Mouse (Mus musculus): ENCODE data around the gene Pla1a. TPM values are rescaled to one million over a fixed set of nuclear protein-coding genes. Genes with fewer than 3 reads are reported as not detected.
A peak's percentile ranks its signal among the peaks of the same experiment; 100 is the strongest.
"Not testable (repeated sequence)": the region's sequence is repeated elsewhere in the genome, so short reads cannot be mapped to it uniquely, and the experiment has no call there.

Gene Pla1a
- under 1 TPM in 1 of 3 experiments, not detected in 2; 0.30 TPM for polyA plus RNA-seq (2017; shearing (Covaris generic))

DNA sequence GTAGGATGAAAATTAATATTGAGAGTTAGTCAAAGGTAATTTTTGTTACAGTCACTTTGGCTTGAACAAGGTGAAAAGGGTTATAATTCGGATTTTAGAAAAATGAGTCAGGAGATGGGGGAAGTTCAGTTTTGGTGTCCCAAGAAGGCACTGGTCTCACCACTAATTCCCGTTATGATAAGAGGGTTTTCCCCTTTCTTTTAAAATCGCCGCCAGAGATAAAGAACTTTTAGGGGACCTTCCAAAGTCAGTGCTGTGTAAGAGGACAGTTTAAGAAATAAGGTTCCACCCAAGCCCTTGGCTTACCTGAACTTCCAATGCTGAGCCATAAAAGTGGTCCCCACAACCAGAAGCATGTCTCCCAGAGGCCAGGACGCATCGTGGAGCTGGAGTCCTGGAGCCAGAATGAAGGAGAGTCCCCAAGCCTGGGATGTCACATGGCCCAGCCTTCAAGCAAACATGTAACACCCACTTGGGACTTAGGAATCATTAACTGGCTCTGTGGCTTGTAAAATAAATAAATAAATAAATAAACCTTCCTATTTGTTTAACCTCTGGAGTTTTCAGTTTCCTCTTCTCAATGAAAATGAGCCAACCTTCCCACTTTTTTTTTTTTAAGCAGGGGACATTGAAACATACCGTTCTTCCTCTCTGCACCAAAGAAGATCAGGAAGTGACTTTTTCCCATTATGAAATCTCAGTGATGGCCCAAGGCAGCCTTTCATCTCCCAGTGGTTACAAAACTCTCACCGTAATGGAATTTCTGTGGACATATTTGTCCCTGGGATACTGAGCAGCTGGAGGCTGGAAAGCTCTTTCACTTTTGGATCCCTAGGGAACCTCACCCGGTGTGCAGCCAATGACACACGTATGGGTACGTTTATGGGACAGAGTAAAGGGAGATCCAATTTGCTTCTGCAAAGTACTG, at the start of gene Pla1a:
Gene Pla1a, minus strand, starts transcription at position 648 of the 928 bp plus-strand sequence.
- ATAC-seq: no peak

DNA sequence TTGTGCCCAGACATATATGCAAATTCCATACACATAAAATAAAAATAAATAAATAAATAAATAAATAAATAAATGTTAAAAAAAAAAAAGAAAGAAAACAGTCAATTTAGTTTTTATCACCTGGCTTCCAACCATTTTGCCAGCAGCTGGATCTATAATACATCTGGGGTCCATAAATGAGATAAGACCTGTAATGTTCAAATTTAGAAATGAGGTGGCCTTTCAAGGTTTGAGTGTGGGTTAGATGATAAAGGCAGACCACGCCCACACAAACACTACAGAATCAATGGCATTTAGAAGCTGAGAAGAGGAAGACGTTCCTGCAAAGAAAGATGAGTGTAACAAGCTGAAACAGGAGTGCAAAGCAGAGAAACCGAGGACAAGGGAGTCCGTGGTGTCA, 48.4 kb upstream of the Pla1a start:
- no peak for ATAC-seq

DNA sequence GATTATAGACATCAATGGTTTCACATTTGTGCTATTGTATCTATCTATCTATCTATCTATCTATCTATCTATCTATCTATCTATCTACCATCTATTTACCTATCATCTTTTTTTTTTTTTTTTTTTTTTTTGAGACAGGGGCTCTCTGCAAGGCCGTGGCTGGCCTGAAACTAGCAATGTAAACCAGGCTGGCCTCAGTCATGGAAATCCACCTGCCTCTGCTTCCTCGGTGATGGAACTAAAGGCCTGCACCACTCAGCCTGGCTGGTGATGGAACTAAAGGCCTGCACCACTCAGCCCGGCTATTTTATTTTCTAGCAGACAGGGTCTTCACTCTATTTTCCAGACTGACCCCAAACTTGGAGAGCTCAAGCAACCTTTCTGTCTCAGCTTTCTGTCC, 45.4 kb upstream of the Pla1a start:
- ATAC-seq: no peak

DNA sequence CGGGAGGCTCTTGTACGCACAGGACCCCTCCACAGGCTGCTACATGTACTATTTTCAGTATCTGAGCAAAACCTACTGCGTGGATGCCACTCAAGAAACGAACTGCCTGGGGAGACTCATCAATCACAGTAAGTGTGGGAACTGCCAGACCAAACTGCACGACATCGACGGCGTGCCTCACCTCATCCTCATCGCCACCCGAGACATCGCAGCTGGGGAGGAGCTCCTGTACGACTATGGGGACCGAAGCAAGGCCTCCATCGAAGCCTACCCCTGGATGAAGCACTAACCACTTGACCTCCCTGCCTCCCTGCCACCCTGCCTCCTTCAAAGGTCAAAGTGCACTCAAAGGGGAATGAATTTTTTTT, 44.3 kb upstream of the Pla1a start:
- ATAC-seq: not testable (repeated sequence)

DNA sequence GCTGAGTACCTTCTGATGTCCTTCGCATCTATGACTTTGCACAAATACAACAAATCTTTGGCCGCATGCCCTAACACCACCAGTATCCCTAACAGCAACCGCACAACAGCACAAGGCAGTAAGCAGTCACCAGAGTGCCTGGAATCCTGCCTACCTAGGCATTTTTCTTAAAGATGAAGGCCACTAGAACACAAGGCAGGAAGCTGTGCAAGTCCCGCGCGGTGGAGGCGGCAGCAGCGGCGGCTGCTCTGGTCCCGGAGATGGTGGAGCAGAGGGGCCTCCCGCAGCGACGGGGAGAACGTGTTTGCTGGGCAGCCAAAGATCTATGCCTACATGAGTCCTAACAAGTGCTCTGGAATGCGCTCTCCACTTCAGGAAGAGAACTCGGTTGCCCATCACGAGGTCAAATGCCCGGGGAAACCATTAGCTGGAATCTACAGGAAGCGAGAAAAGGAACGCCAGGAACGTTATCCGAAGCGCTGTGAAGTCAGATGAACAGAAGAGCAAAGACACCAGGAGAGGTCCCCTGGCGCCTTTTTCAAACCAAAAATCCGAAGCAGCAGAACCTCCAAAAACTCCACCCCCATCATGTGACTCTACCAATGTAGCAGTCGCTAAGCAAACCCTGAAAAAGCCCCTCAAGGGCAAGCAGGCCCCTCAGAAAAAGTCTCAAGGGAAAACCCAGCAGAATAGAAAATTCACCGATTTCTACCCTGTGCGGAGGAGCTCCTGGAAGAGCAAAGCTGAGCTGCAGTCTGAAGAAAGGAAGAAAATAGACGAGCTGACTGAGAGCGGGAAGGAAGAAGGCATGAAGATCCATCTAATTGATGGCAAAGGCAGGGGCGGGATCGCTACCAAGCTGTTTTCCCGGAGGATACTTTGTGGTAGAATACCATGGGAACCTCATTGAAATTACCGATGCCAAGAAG, 43.6 kb upstream of the Pla1a start:
- peak; percentile 83 for ATAC-seq

DNA sequence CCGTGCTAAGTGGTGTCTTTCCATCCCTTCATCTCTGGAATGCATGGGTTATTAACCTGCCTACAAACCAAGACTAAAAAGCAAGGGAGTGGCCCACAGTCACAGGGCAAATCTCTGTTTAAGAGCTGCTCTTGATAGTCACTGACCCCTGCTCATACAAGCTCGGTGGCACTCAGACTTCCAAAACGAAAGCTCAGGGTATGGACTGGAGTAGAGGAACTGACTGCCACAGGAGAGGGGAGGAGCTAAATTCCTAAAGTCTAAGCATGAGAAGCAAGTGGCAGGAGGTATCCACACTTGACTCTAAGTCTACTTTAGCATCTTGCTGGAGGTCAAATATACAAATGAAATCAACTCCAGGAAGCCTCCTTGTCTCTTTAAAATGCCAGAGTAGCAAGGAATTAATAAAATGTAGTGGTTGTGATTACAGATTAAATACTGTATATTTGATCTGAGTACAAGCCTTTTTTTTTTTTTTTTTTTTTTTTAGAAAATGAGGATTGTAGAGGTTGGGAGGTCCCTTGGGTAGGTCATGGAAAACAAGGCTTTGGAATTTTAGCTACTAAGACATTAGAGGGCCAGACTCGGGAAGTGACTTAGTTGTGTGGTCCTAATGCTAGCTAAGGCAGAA, 42.9 kb upstream of the Pla1a start:
- ATAC-seq: no peak

DNA sequence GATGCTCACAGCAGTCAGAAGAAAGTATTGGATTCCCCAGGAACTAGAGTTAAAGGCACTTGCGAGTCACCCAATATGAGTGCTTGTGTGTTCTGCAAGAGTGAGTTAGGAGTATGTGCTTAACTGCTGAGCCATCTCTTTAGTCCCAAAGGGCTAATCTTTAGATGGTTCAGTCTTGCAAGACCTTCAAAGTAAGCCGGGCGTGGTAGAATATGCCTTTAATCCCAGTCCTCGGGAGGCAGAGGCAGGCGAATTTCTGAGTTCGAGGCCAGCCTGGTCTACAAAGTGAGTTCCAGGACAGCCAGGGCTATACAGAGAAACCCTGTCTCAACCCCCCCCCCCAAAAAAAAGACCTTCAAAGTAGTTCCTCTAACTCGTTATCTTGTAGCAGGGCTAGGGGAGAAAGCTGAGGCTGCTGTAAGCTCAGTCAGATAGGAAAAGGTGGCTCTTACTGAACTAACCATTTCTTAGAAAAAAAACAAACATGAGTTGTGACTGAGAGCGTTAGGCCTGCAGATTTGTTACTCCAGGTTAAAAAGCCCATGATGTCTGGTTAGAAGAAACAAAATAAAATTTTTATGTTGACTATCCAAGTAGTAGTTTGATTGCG, 41.8 kb upstream of the Pla1a start:
- ATAC-seq: no peak

DNA sequence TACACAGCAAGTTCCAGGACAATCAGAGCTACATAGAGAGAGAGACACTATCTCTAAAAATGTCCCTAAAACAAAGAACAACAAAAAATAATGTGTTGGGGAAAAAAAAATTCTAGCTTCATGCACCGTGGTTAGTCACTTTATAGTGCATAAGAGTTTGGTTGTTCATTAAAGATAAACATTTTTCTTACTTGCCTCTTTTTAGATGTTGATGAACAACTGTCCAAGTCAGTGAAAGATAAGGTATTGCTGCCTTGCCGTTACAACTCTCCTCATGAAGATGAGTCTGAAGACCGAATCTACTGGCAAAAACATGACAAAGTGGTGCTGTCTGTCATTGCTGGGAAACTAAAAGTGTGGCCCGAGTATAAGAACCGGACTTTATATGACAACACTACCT, 40.7 kb upstream of the Pla1a start:
- ATAC-seq: no peak

DNA sequence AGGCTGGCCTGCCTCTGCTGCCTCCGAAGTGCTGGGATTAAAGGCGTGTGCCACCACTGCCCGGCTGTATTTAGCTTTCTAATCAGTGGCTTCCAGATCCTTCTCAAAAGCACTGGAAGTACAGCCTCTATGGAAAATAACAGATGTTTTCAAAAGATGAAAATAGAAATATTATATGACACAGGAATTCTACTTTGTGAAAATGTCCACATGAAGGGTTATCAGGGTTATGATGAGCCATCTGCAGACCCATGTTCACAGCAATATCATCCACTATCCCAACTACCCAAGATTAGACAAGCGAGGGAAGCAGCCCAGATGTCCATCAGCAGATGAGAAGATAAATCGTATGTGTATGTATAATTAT, 39.5 kb upstream of the Pla1a start:
- no peak for ATAC-seq

DNA sequence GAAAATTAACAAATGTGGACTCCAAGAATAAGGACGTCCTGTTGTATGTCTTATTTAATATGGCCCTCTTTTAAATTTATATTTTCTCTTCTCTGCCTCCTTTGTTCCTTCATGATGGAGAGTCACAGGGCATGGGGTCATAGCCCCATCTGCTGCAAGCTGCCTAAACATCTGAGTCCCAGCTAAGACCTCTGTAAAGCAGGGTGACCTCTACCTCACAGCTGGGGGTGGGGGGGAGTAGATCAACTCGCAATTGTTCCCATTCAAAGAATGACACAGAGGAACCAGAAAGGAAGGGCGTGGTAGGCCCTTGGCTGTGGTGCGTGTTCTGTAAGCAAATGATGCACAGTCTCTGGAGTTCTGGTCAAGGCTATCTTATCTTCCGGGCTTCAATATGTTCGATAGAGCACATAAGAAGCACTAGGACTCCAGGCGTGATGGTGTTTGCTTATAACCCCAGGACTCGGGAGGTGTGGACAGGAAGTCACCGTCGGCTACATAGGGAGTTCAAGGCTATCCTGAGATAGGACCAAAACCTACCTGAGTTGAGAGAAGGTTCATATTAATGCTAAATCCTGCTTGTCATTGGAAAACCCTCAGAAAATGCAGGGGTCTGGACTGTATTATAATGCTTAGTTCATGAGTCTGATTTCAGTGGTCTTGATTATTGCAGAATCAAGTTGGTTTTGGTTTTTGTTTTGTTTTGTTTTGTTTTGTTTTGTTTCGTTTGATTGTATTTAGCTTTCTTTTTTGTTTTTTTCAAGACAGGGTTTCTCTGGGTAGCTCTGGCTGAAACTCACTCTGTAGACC, 39.0 kb upstream of the Pla1a start:
- no peak for ATAC-seq

DNA sequence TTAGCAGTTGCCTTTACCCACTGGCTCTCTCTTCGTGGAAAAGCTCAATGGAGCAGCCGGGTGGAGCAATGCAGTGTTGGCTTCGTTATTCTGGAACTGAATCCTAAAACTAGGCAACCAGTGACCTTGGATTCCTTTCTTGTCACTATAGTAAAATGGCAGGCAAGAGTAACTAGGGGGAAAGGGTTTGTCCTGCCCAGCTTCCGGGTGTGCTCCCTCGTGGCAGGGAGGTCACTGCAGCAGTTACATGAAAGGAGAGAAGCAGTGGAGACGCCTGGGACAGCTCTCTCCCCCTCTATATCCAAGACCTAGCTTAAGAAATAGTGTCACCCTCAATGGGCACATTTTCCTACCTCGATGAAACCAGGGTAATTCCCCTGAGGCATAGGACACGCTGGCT, 36.5 kb upstream of the Pla1a start:
- ATAC-seq: no peak

DNA sequence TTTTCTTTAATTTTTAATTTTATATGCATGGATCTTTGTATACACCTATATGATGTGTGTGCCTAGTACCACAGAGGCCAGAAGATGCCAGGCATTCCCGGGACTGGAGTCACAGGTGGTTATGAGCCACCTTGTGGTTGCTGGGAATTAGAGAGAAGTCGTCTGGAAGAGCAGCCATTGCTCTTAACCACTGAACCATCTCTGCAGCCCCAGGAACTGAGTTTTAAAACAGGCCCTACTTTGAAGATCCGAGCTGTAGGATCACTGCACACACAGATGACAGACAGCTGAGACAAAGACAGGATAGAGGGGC, 35.7 kb upstream of the Pla1a start:
- ATAC-seq: no peak

DNA sequence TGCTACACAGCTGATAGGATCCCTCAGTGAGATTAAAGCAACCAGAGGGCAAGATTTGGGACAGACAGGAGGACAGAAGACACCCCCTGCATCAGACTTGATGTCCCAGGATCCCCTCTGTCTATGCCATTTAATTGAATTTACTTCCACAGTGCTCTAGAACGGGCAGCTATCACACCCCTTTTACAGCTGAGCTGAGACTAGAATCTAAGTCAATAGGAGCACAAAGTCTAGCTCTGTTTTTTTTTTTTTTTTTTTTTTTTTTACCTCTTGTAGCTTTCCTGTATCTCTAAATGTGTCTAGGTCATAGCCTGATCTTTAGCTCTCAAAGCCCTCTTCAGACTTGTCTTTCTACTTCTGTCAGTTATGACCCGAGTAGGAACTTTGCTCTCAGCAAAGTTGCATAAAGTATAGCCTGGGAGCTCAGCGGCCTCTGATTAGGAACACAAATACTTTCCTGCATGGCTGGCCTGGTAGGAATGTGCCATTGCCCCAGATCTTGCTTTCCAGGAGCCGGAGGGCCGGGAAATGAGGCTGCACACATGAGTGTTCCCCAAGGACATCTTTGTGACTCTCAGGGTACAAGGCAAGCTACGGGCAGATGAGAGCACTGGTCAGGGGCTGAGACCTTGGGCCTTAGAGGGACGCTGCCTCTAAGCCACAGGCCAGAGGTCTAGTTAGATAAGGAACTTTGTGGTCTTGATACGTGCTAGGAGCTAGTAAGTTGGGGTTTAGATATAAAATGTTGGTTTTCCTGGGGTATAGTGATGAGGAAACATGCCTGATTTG, 35.2 kb upstream of the Pla1a start:
- no peak for ATAC-seq

DNA sequence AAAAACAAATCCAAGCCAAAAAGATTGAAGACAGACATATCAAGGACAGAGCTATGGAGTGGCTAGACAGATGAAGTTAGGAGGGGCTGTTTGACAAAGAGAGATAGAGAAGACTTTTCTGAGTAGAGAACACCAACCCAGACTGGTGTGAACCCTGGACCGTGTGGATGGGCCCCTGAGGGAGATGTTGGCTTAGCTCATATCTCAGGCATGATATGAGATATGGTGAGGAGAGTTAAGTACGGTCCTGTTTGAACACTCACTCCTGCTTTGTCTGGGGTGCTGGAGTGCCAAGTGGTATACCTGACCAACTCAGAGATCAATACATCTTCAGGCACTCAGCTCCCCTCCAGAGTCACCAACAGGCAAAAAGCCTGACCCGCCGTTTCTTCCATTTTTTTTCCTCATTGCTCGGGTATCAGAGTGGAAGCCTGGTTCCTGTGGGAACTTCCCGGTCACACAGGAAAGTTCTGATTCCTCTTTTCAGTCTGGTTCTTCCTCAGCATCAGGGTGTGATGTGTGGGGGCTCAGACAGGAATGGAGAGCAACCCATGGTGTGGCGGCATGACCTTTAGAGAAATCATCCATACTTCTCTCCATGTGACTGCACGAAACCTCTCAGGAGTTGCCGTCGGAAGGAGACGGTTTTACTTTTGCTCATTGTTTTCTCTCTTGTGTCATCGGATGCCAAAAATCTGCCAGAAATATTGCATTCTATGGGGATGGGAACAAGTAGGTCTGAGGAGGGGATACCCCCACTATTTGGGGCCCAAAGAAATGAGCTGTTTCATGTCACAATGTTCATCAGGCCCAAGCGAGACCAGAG, 34.4 kb upstream of the Pla1a start:
- ATAC-seq: no peak

DNA sequence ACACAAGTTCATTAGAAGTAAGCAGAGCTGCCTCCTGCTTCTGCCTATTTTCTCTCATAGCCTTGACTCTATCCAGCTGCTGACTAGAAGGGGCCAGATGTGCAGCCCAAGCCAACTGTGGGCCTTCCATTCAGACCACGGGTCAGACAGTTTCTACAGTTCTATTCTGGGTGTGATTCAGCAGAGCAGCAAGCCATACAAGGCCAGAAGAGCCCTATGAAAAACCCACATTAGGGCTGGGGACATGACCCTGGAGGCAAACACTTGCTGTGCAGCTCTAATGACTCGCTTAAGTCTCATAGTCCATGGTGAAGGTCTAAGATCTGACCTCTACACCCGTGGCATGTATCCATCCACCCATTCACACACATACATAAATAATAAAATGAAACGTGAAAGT, 33.1 kb upstream of the Pla1a start:
- no peak for ATAC-seq

DNA sequence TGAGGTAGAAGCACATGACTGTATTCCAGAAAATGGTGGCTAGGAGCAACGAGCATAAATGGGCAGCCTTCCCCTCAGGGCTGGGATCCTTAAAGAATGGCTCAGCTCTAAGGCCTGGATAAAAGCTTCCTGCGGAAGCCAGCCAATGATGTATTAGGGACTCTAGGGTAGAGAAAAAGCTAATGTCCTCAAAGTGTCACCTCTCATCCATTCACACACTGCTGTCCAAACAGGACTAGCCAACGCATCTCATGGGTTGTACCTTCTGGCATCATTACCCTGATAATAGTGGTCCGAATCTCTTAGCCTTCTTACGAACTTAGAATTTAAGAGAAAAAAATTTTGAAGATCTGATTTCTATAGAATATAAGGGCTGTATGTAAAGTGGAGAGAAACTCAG, 30.4 kb upstream of the Pla1a start:
- ATAC-seq: no peak

DNA sequence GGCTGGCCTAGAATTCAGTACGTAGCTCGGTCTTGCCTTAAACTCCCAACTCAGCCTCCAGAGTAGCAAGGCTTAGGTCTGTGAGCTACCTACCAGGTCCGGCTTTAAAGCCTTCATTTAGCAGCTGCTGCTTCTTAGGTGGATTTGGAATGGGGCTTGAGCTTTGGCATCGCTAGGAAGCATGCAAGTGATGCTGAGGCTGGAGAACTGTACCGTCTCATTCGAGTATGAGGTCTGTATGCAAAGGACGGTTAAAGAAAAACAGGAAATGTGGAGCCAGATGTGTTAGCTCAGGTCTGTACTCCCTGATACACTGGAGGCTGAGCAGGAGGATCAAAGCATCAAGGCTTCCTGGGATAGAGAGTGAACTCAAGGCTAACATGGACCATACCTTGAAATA, 29.2 kb upstream of the Pla1a start:
- ATAC-seq: no peak

DNA sequence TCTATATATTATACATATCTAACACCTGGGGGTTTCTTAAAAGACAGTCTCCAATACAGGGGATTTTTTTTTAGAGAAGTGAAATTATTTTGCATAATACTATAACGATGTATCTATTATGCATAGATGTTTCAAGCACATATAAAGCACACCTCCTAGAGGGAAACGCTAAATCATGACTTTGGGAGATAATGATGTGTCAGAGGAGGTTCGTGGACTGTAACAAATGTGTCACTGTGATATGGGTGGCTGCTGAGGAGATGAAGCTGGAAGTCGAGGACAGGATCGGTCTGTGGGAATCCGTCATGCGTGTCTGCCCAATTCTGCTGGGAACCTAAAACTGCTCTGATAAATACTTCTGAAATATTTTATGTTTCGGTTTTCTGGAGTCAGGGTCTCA, 28.8 kb upstream of the Pla1a start:
- ATAC-seq: no peak

DNA sequence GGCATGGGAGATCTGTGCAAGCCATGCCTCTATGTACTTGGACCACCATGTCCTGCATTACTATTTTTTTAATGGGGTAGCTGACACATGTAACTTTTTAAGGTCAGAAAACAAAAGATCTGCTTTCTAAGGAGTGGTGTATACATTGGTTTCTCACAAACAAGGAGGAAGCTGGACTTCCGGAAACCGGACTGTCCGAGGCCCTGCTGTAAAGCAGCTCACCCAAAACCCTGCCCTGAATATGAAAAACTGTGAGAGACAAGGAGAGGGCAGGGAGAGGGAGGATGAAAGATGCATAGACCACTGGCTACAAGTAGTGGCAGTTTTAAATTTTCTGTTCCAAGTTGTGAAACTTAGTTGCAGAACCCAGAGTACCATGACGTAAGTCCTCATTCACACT, 27.0 kb upstream of the Pla1a start:
- ATAC-seq: no peak

DNA sequence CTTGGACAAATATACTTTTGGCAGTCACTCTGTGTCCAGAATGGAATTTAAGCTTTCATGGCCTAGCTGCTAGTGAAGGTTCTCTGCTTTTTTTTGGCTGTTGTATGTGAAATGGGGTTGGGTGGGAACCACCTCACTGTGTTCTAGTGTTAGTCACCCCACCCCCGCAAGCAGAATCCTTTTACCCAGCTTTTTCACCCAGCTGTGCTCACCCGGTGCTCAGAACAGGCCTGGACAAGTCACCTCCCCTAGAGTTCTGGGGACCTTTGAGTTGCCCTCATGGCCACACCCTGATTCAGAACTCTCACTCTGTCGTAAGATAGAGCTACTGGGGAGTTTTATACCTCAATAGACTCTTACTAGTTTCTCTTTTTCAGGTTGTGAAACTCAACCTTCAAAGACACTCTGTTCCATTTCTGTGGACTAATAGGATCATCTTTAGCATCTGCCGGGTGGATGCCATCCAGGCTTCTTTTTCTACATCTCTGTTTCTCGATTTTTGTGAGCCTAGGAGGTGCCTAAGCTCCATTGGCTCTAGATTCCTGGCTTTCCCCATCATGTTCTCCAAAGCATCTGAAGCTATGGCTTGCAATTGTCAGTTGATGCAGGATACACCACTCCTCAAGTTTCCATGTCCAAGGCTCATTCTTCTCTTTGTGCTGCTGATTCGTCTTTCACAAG, 25.8 kb upstream of the Pla1a start:
- ATAC-seq: peak; percentile 60

Data from inflammation-experienced regulatory T-cells, adult 6 months (primary cell).